ENCODE assay signal across 7 mouse cellular contexts in genomic region chr7:45475291-45475969, GRCm38 (mm10). TPM values are rescaled to one million over a fixed set of nuclear protein-coding genes. Genes with fewer than 3 reads are reported as not detected.
DNase-seq lines count a peak whose midpoint lies in the region; ATAC-seq and TF ChIP-seq lines count a peak whose summit lies in the region.

No protein-coding gene starts in this region.

- no peak overlapping the region for H3K4me3 ChIP-seq in neural tube, embryonic 11.5 days (ENCODE audit: low read depth, low read length)
- H3K4me3 ChIP-seq in forebrain, embryonic 14.5 days (ENCODE audit: low read depth, low read length), result no peak overlapping the region
- peak overlapping the region; percentile 1 for H3K4me3 ChIP-seq in myocyte

- no peaks in the 10 kb centered on the region for H3K36me3 ChIP-seq in neural tube, embryonic 11.5 days (ENCODE audit: control insufficient read depth, insufficient read depth, low read length)
- no peaks in the 10 kb centered on the region for H3K36me3 ChIP-seq in forebrain, embryonic 14.5 days (ENCODE audit: control insufficient read depth, insufficient read depth, low read length)
- no peaks in the 10 kb centered on the region for H3K36me3 ChIP-seq in myocyte (ENCODE audit: control insufficient read depth, insufficient read depth)

- H3K9me3 ChIP-seq in neural tube, embryonic 11.5 days (ENCODE audit: control insufficient read depth, low read length), result no peaks in the 10 kb centered on the region
- no peaks in the 10 kb centered on the region for H3K9me3 ChIP-seq in forebrain, embryonic 14.5 days (replicated peaks; ENCODE audit: control insufficient read depth, low read length)

- H3K9ac ChIP-seq in neural tube, embryonic 11.5 days (ENCODE audit: low read length), result no peak overlapping the region
- peak overlapping the region; percentile 25; the same call in 1 of the 2 replicates for H3K9ac ChIP-seq in forebrain, embryonic 14.5 days (ENCODE audit: low read length)

- WGBS in neural tube, embryonic 11.5 days, result 74% methylated on average over 16 of the region's 16 CpGs
- 71% methylated on average over 16 of the region's 16 CpGs for WGBS in forebrain, embryonic 14.5 days

- no peak for DNase-seq in neural tube, embryonic 11.5 days (ENCODE audit: low spot score)
- no peak for DNase-seq in neural tube, embryonic 10.5 days (ENCODE audit: extremely low spot score, low spot score)
- peak; percentile 49 for DNase-seq in forebrain, embryonic 14.5 days (ENCODE audit: low spot score)
- peak; percentile 61 to 68 for DNase-seq in kidney, postnatal 25 days
- DNase-seq in urinary bladder, postnatal 14 days (ENCODE audit: low spot score), result no peak
- DNase-seq in natural killer cell, adult 2 months (ENCODE audit: low spot score in 2 of 2), result no peak

- H3K27me3 ChIP-seq in neural tube, embryonic 11.5 days (ENCODE audit: control insufficient read depth, insufficient read depth, low read length), result no peaks in the 10 kb centered on the region
- no peaks in the 10 kb centered on the region for H3K27me3 ChIP-seq in forebrain, embryonic 14.5 days (replicated peaks; ENCODE audit: control insufficient read depth, insufficient read depth, low read length)
- no peaks in the 10 kb centered on the region for H3K27me3 ChIP-seq in myocyte (ENCODE audit: control insufficient read depth, insufficient read depth, insufficient read length)

- peak; percentile 22 for TF ChIP-seq POLR2A in myocyte (IDR thresholded peaks at IDR 0.05; ENCODE audit: insufficient read length, low read depth)

- H3K79me2 ChIP-seq in myocyte (ENCODE audit: control insufficient read depth, insufficient read depth), result no peaks in the 10 kb centered on the region

- peak overlapping the region; percentile 23; the same call in 1 of the 2 replicates for H3K4me2 ChIP-seq in neural tube, embryonic 11.5 days (ENCODE audit: low read depth)
- H3K4me2 ChIP-seq in forebrain, embryonic 14.5 days (ENCODE audit: low read length), result no peak overlapping the region
- H3K4me2 ChIP-seq in myocyte (ENCODE audit: low read depth), result peak overlapping the region; percentile 80

- H3K27ac ChIP-seq in neural tube, embryonic 11.5 days (ENCODE audit: low read depth, low read length), result no peak overlapping the region
- no peak overlapping the region for H3K27ac ChIP-seq in forebrain, embryonic 14.5 days (ENCODE audit: low read depth, low read length)

- no peak overlapping the region for H3ac ChIP-seq in myocyte (ENCODE audit: control insufficient read depth, insufficient read length)

- no peaks in the 10 kb centered on the region for H3K4me1 ChIP-seq in neural tube, embryonic 11.5 days (ENCODE audit: control insufficient read depth, insufficient read depth, low read length)
- H3K4me1 ChIP-seq in forebrain, embryonic 14.5 days (ENCODE audit: control insufficient read depth, insufficient read depth, low read length), result no peaks in the 10 kb centered on the region

- ATAC-seq in neural tube, embryonic 11.5 days (ENCODE audit: insufficient read depth, low FRiP score, low TSS enrichment), result no peak
- ATAC-seq in forebrain, embryonic 14.5 days, result no peak

TF ChIP-seq in myocyte, 11 proteins besides CTCF, POLR2A, EP300 and RAD21:
- no peak for TF ChIP-seq E2F4 (IDR thresholded peaks at IDR 0.05; ENCODE audit: insufficient read depth)
- no peak for TF ChIP-seq MYOG (IDR thresholded peaks at IDR 0.05; ENCODE audit: control insufficient read depth in 1 of 3, insufficient read depth in 1 of 3, insufficient read length in 2 of 3, low read depth in 2 of 3)
- TF ChIP-seq CEBPB (IDR thresholded peaks at IDR 0.05; ENCODE audit: insufficient read depth, poor library complexity, severe bottlenecking), result no peak

RNA-seq across cellular contexts. Expression of gene Tulp2, which starts 6.2 kb away (rescaled TPM):
- polyA plus RNA-seq in neural tube, embryonic 11.5 days (2014; fragmentation: Nextera tagmentation; extraction: Ambion mirVana), result 0.26 and 0.57 TPM in 2 replicates
- polyA plus RNA-seq in forebrain, embryonic 14.5 days (2014; fragmentation: Nextera tagmentation; extraction: Ambion mirVana), result 0.15 TPM in 1 of 2 replicates, not detected in the other
- 0.06 TPM for polyA plus RNA-seq in myocyte (2012; fragmentation: generic; extraction: Trizol)

RNA-seq across cellular contexts. Expression of gene Bax, which starts 8.7 kb away (rescaled TPM):
- polyA plus RNA-seq in neural tube, embryonic 11.5 days (2014; fragmentation: Nextera tagmentation; extraction: Ambion mirVana), result 193 and 206 TPM in 2 replicates
- 163 and 168 TPM in 2 replicates for polyA plus RNA-seq in forebrain, embryonic 14.5 days (2014; fragmentation: Nextera tagmentation; extraction: Ambion mirVana)
- polyA plus RNA-seq in myocyte (2012; fragmentation: generic; extraction: Trizol), result 249 TPM

RNA-seq across cellular contexts. Expression of gene Gm45808, which starts 11.2 kb away (rescaled TPM):
- polyA plus RNA-seq in neural tube, embryonic 11.5 days (2014; fragmentation: Nextera tagmentation; extraction: Ambion mirVana), result not detected in 2 replicates
- not detected in 2 replicates for polyA plus RNA-seq in forebrain, embryonic 14.5 days (2014; fragmentation: Nextera tagmentation; extraction: Ambion mirVana)
- not detected for polyA plus RNA-seq in myocyte (2012; fragmentation: generic; extraction: Trizol)

RNA-seq across cellular contexts. Expression of gene Dhdh, which starts 13.2 kb away (rescaled TPM):
- 2.8 and 2.9 TPM in 2 replicates for polyA plus RNA-seq in neural tube, embryonic 11.5 days (2014; fragmentation: Nextera tagmentation; extraction: Ambion mirVana)
- 1.4 and 1.6 TPM in 2 replicates for polyA plus RNA-seq in forebrain, embryonic 14.5 days (2014; fragmentation: Nextera tagmentation; extraction: Ambion mirVana)
- 0.13 TPM for polyA plus RNA-seq in myocyte (2012; fragmentation: generic; extraction: Trizol)

RNA-seq across cellular contexts. Expression of gene Ftl1, which starts 15.7 kb away (rescaled TPM):
- polyA plus RNA-seq in neural tube, embryonic 11.5 days (2014; fragmentation: Nextera tagmentation; extraction: Ambion mirVana), result 5,316 and 5,449 TPM in 2 replicates
- polyA plus RNA-seq in forebrain, embryonic 14.5 days (2014; fragmentation: Nextera tagmentation; extraction: Ambion mirVana), result 6,238 and 6,800 TPM in 2 replicates
- polyA plus RNA-seq in myocyte (2012; fragmentation: generic; extraction: Trizol), result 2,413 TPM

Comparison
In these comparisons a context has a peak if more than half of its experiments do, and no peak if none do; other contexts are left out.
1. DNase-seq: peak in forebrain, embryonic 14.5 days (single experiment) and kidney, postnatal 25 days (2 of 2); none in neural tube, embryonic 11.5 days (single experiment), neural tube, embryonic 10.5 days (single experiment), urinary bladder, postnatal 14 days (single experiment) and natural killer cell, adult 2 months (0 of 2).